13 mouse cellular contexts compared by ENCODE assay signal in the genomic region with DNA sequence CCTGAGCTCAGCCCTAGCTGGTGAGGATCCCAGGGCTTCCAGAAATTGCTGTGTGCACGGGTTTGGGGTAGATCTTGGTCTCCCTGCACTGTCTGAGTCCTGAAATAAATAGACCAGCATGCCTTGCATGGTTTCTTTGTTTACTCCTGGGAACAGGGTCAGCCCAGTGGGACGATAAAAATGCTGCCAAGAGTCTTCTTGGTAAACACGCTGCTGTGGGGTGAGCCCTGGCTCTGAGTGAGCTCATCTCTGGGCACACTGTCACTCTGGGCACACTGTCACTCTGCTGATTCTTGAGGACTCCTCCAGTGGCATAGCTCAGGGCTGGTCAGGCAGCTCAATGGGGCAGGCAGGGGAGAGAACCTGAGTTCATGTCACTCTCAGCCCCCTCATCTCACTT. TPM values are rescaled to one million over a fixed set of nuclear protein-coding genes. Genes with fewer than 3 reads are reported as not detected.
A peak's percentile ranks its signal among the peaks of the same experiment; 100 is the strongest.
DNase-seq lines count a peak whose midpoint lies in the region; TF ChIP-seq lines count a peak whose summit lies in the region.
"Had no signal": no experiment of that assay in that cellular context is flagged by ENCODE, and none has a peak within 500 bp of the region (broad histone marks: within the 10 kb centered on the region; RNA-seq: fewer than 3 reads in every experiment).

No protein-coding gene starts in this region.

- peak; percentile 44 to 55 for DNase-seq in heart, adult 18-20 months
- DNase-seq in heart, postnatal 25 days (ENCODE audit: low spot score) = no peak
- DNase-seq in liver, adult 2 months (ENCODE audit: extremely low read depth, low read depth, low spot score) = peak; percentile 82
- DNase-seq in liver = no peak
- peak; percentile 48 for DNase-seq in cerebellum, adult 11-12 months
- peak; percentile 17 to 18 for DNase-seq in cerebellum, postnatal 36 days
- DNase-seq in thymus, postnatal 0 days (ENCODE audit: low spot score) = no peak
- DNase-seq: adrenal gland, adult 2 months; kidney, postnatal 25 days; right cerebral cortex, postnatal 14 days; thymus, postnatal 14 days had no signal

- no peak for TF ChIP-seq CTCF in liver, adult 2 months (IDR thresholded peaks at IDR 0.05; ENCODE audit: low read depth, low read length)

- TF ChIP-seq POLR2A in liver, adult 2 months (IDR thresholded peaks at IDR 0.05; ENCODE audit: extremely low read depth, insufficient read depth, low read length) = no peak

- no peaks in the 10 kb centered on the region for H3K79me2 ChIP-seq in liver, adult 2 months (ENCODE audit: control insufficient read depth, insufficient read depth, low read length)

- no peaks in the 10 kb centered on the region for H3K36me3 ChIP-seq in liver, adult 2 months (ENCODE audit: control insufficient read depth, insufficient read depth, low read length)
- H3K36me3 ChIP-seq: liver, embryonic 15.5 days; neural tube, embryonic 13.5 days had no signal

- peaks cover 6% of the 10 kb centered on the region for H3K4me1 ChIP-seq in liver, adult 2 months (ENCODE audit: control insufficient read depth, insufficient read depth, low read length)
- H3K4me1 ChIP-seq: liver, embryonic 15.5 days had no signal

- no peak overlapping the region for H3K27ac ChIP-seq in liver, adult 2 months (replicated peaks; ENCODE audit: insufficient read depth, low read depth, low read length)
- H3K27ac ChIP-seq: liver, embryonic 15.5 days; neural tube, embryonic 13.5 days had no signal

- H3K4me3 ChIP-seq in liver, adult 2 months (ENCODE audit: insufficient read depth, low read depth, low read length) = no peak overlapping the region
- H3K4me3 ChIP-seq: liver, embryonic 15.5 days; neural tube, embryonic 13.5 days had no signal

- H3K27me3 ChIP-seq in liver, adult 2 months (ENCODE audit: control insufficient read depth, insufficient read depth, low read length) = no peaks in the 10 kb centered on the region
- H3K27me3 ChIP-seq: liver, embryonic 15.5 days; neural tube, embryonic 13.5 days had no signal

- no peak overlapping the region for H3K9ac ChIP-seq in liver, adult 2 months (ENCODE audit: low read depth, low read length)
- H3K9ac ChIP-seq: liver, embryonic 15.5 days; neural tube, embryonic 13.5 days had no signal

- WGBS in liver, adult 2 months = 9% methylated on average over 3 of the region's 3 CpGs

- intact Hi-C loops in heart, postnatal 25 days (cut with DNase I) = loop anchor here (2.0 to 5.0 kb wide), 3 partner anchors 44 to 109 kb away; no protein-coding TSS in a partner anchor

RNA-seq across cellular contexts. Expression of gene Afap1, which starts 36.9 kb away (rescaled TPM):
- 10 to 100 TPM; 16.9 to 19.2 TPM for total RNA-seq in heart, adult 18-20 months (2021)
- total RNA-seq in heart, postnatal 25 days (2021) = 10 to 100 TPM; 22.8 to 23.9 TPM
- 0.55 and 1.1 TPM in 2 replicates for total RNA-seq in liver, adult 2 months (2014; rRNA removed)
- polyA plus RNA-seq in liver, adult 2 months (2012; rRNA removed) = 0.46 and 0.73 TPM in 2 replicates
- polyA plus RNA-seq in thymus, postnatal 0 days (2015; fragmentation: Nextera tagmentation; extraction: Ambion mirVana) = 6.1 and 6.6 TPM in 2 replicates

Comparison
In these comparisons a context has a peak if more than half of its experiments do, and no peak if none do; other contexts are left out.
1. DNase-seq: peak in heart, adult 18-20 months (2 of 2), liver, adult 2 months (single experiment), cerebellum, adult 11-12 months (single experiment) and cerebellum, postnatal 36 days (2 of 2); none in heart, postnatal 25 days (single experiment), liver (single experiment) and thymus, postnatal 0 days (single experiment).